Mouse (Mus musculus) heart, embryonic 11.5 days (tissue): ENCODE data around the gene Lsp1. TPM values are rescaled to one million over a fixed set of nuclear protein-coding genes. Genes with fewer than 3 reads are reported as not detected.

Source experiments
- ATAC-seq: fragments of 200-750 bp; cut with Nextera tagmentation; replicated peaks from 2 replicates; pipeline ENCODE4 v1.8.0; 2017; ENCODE audit warnings: moderate library complexity; ENCODE audit not compliant: insufficient number of reproducible peaks, low FRiP score, low TSS enrichment
- H3K27ac ChIP-seq: fragments of 300-500 bp; sonication (generic); 2 replicates; pipeline ENCODE4 v1.5.1; 2014; ENCODE audit warnings: mild to moderate bottlenecking, low read depth, low read length
- H3K27me3 ChIP-seq: fragments of 300-500 bp; sonication (generic); 2 replicates; pipeline ENCODE4 v1.6.1; 2014; ENCODE audit warnings: mild to moderate bottlenecking, low read length, mixed read lengths; ENCODE audit not compliant: control insufficient read depth, insufficient read depth
- H3K36me3 ChIP-seq: fragments of 300-500 bp; sonication (generic); 2 replicates; pipeline ENCODE4 v1.6.1; 2014; ENCODE audit warnings: mild to moderate bottlenecking, low read length, moderate library complexity, mixed read lengths; ENCODE audit not compliant: control insufficient read depth, insufficient read depth
- H3K4me1 ChIP-seq: fragments of 300-500 bp; sonication (generic); 2 replicates; pipeline ENCODE4 v1.6.1; 2014; ENCODE audit warnings: low read length; ENCODE audit not compliant: control insufficient read depth, insufficient read depth
- H3K4me2 ChIP-seq: fragments of 300-500 bp; sonication (generic); 2 replicates; pipeline ENCODE4 v1.6.1; 2014; ENCODE audit warnings: mild to moderate bottlenecking, moderate library complexity
- H3K4me3 ChIP-seq: fragments of 300-500 bp; sonication (generic); 2 replicates; pipeline ENCODE4 v1.5.1; 2014; ENCODE audit warnings: low read depth, low read length
- H3K9ac ChIP-seq: fragments of 300-500 bp; sonication (generic); 2 replicates; pipeline ENCODE4 v1.6.1; 2014; ENCODE audit warnings: mild to moderate bottlenecking, low read depth, low read length, moderate library complexity
- H3K9me3 ChIP-seq: fragments of 300-500 bp; sonication (generic); replicated peaks from 2 replicates; pipeline ENCODE4 v1.6.1; 2016; ENCODE audit warnings: low read length; ENCODE audit not compliant: control insufficient read depth
- WGBS: fragments of 180-500 bp; shearing (Covaris S2); extraction: QIAGEN DNeasy Blood & Tissue Kit; methylation state at CpG from one replicate; pipeline ENCODE4 v1.1.7; 2014; ENCODE audit not compliant: insufficient replicate concordance; 5-methylcytosine and 5-hydroxymethylcytosine counted together
- polyA plus RNA-seq: library from polyadenylated mRNA; unstranded; fragments of >200 nt; fragmentation: Nextera tagmentation; extraction: Ambion mirVana; gene quantifications from 2 replicates; pipeline ENCODE4 v1.2.1, GENCODE M21; 2014

Gene Lsp1
- polyA plus RNA-seq, 1 experiment from 2014 or later, result 32.1 TPM

GRCm38 (mm10) chr7:142542771-142543303 lies 82.2 kb downstream of the Lsp1 start:
- peaks cover 44% of the 10 kb centered on the region for H3K4me1 ChIP-seq
- no peaks in the 10 kb centered on the region for H3K9me3 ChIP-seq
- H3K36me3 ChIP-seq, result no peaks in the 10 kb centered on the region
- no peak; the same call in 1 of the 2 replicates for ATAC-seq
- H3K9ac ChIP-seq, result peak overlapping the region; percentile 62
- WGBS, result 6% methylated on average over 11 of the region's 11 CpGs
- H3K27ac ChIP-seq, result peak overlapping the region; percentile 87
- peak overlapping the region; percentile 14; the same call in 1 of the 2 replicates for H3K4me2 ChIP-seq
- no peak overlapping the region for H3K4me3 ChIP-seq
- no peaks in the 10 kb centered on the region for H3K27me3 ChIP-seq

Other genes with a start within 250 kb of the Lsp1 start
- gene Gm7579, start 248.9 kb upstream of the Lsp1 start, polyA plus RNA-seq, result not detected in 2 replicates
- not detected in 2 replicates for gene Krtap5-5, start 230.8 kb upstream of the Lsp1 start, polyA plus RNA-seq
- not detected in 2 replicates for gene Gm40460, start 219.7 kb upstream of the Lsp1 start, polyA plus RNA-seq
- gene Gm2431, start 202.5 kb upstream of the Lsp1 start, polyA plus RNA-seq, result not detected in 2 replicates
- not detected in 2 replicates for gene Gm4559, start 186.4 kb upstream of the Lsp1 start, polyA plus RNA-seq
- gene Krtap5-1, start 163.7 kb upstream of the Lsp1 start, polyA plus RNA-seq, result not detected in 2 replicates
- gene Krtap5-4, start 157.3 kb upstream of the Lsp1 start, polyA plus RNA-seq, result 0.26 TPM in 1 of 2 replicates, not detected in the other
- 7.6 and 8.3 TPM in 2 replicates for gene Ifitm10, start 87.1 kb upstream of the Lsp1 start, polyA plus RNA-seq
- gene Gm49369, start 78.1 kb upstream of the Lsp1 start, polyA plus RNA-seq, result 1.9 TPM in 1 of 2 replicates, not detected in the other
- 378 and 446 TPM in 2 replicates for gene Ctsd, start 72.8 kb upstream of the Lsp1 start, polyA plus RNA-seq
- 0.26 and 0.31 TPM in 2 replicates for gene Syt8, start 26.0 kb upstream of the Lsp1 start, polyA plus RNA-seq
- 46.1 and 51.6 TPM in 2 replicates for gene Tnni2, start 19.0 kb upstream of the Lsp1 start, polyA plus RNA-seq
- 16.0 and 16.3 TPM in 2 replicates for gene Tnnt3, start 38.0 kb downstream of the Lsp1 start, polyA plus RNA-seq
- gene Mrpl23, start 71.9 kb downstream of the Lsp1 start, polyA plus RNA-seq, result 15.4 and 19.3 TPM in 2 replicates
- gene Igf2, start 206.0 kb downstream of the Lsp1 start, polyA plus RNA-seq, result 1,098 and 1,138 TPM in 2 replicates
- gene Gm49394, start 209.1 kb downstream of the Lsp1 start, polyA plus RNA-seq, result 0.16 and 0.37 TPM in 2 replicates